Mouse (Mus musculus) adrenal gland, adult 2 months (tissue): Measurements from ENCODE around the gene Alkbh5. TPM values are rescaled to one million over a fixed set of nuclear protein-coding genes. Genes with fewer than 3 reads are reported as not detected.
"Not testable (repeated sequence)": the region's sequence is repeated elsewhere in the genome, so short reads cannot be mapped to it uniquely, and the experiment has no call there.

Source experiments
- DNase-seq: peaks from one replicate; pipeline ENCODE4 v3.0.0; 2021
- polyA plus RNA-seq: library from polyadenylated mRNA; depleted of rRNA; stranded (reverse); fragments of >200 nt; gene quantifications from 2 replicates; pipeline ENCODE4 v1.2.3, GENCODE M21; 2012; rRNA removed
- total RNA-seq, 2 experiments: library from RNA; stranded (reverse); gene quantifications; 2 replicates each; pipeline ENCODE4 v1.2.3; 2021

Alkbh5 gene
- total and polyA plus RNA-seq, 3 experiments: 39.3 to 98.1 (median 93.8) TPM

DNA sequence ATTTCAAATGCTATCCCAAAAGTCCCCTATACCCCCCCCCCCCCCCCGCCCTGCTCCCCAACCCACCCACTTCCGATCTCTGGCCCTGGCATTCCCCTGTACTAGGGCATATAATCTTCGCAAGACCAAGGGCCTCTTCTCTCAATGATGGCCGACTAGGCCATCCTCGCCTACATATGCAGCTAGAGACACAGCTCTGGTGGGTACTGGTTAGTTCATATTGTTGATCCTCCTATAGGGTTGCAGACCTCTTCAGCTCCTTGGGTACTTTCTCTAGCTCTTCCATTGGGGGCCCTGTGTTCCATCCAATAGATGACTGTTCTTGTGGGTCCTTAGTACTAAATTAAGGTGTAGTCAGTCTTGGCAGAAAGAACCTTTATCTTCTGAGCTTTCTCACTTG lies 7.0 kb downstream of the Alkbh5 start:
- DNase-seq: not testable (repeated sequence)

DNA sequence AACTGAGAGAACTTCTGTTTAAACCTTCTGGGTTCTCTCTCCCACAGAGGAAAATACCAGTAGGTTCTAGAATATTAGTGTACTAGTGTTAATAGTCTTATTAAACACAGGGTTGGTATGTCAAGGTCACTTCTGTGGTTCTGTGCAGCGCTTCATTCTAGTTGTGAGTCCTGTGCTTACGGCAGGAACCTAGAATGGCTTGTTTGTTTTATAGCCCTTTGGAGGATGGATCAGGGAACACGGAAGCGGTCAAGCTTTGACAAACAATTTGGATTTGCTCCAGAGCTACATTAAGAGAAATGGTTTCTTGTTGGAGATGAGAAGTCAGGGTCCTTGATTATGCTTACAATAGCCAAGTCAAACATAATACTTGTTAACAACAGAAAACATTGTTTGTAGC lies 9.3 kb downstream of the Alkbh5 start:
- DNase-seq: no peak

DNA sequence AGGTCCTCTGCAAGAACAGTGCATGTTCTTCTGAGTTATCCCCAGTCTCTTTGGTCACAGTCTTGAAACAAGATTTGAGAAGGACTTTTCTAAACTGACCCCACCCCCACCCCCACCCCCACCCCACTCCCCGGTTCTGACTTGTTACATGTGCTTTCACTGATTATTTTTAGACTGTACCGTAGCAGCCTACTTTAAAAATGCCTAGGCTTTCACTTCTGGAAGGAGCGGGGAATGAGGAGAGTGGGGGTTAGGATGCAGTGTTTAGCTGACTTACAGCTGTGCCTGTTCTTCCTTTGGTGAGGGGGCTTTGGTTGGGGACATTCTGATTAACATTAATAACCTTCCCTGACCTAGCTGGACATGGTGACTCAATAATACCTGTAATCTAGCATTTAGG lies 11.9 kb downstream of the Alkbh5 start:
- no peak for DNase-seq

GRCm38 (mm10) chr11:60553091-60553490 lies 16.9 kb downstream of the Alkbh5 start:
- DNase-seq: no peak

DNA sequence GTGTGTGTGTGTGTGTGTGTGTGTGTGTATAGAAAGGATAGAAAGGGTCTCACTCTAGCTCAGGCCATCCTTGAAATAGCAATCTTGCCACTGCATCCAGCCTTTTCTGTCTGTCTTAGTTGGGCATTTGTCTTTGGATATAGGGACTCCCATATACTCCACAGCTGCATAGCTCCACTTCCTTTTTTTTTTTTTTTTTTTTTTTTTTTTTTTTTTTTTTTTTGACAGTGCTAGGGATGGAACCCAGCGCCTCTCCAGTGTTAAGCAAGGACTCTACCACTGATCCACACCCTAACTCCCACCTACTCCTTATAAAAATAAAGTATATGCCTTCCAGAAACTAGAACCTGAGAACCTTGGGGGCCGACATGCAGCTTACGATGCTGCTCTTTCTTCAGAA lies 21.5 kb downstream of the Alkbh5 start:
- no peak for DNase-seq

DNA sequence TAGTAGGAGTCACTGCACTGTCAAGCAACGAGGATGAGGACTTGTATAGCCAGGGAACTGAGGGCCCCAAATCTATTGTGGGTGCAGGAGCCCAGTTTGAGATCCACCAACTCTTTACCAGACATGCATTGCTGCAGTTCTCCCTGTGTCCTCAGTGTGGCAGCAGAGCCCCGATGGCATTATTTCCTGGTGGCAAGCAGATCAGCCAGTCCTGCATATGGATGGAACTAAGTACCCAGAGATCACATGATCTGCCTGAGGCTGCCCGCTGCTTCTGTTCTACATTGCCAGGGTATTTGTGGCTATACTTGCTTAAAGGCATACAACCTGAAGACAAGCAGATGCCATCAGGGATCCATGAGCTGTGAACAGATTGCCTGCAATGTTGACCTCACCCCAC lies 23.2 kb downstream of the Alkbh5 start:
- DNase-seq: peak; percentile 59

GRCm38 (mm10) chr11:60574006-60574405 lies 37.8 kb downstream of the Alkbh5 start:
- DNase-seq: not testable (repeated sequence)

Other genes starting within 250 kb of the Alkbh5 start
- 10 to 100 TPM; 71.9 to 78.5 TPM for gene Tom1l2, start 183.5 kb upstream of the Alkbh5 start, total RNA-seq
- 159 and 181 TPM in 2 replicates for gene Tom1l2, start 183.5 kb upstream of the Alkbh5 start, polyA plus RNA-seq
- 1 to 10 TPM in 1 of 2 experiments, under 1 TPM in 1; 0.61 to 1.5 TPM for gene Drc3, start 183.1 kb upstream of the Alkbh5 start, total RNA-seq
- 0.90 and 1.0 TPM in 2 replicates for gene Drc3, start 183.1 kb upstream of the Alkbh5 start, polyA plus RNA-seq
- gene Gid4, start 119.2 kb upstream of the Alkbh5 start, total RNA-seq: 10 to 100 TPM; 45.9 to 53.9 TPM
- 52.7 and 56.1 TPM in 2 replicates for gene Gid4, start 119.2 kb upstream of the Alkbh5 start, polyA plus RNA-seq
- 10 to 100 TPM; 81.2 to 90.9 TPM for gene Atpaf2, start 117.9 kb upstream of the Alkbh5 start, total RNA-seq
- gene Atpaf2, start 117.9 kb upstream of the Alkbh5 start, polyA plus RNA-seq: 48.7 and 51.3 TPM in 2 replicates
- 10 to 100 TPM; 63.2 to 72.2 TPM for gene Drg2, start 81.8 kb upstream of the Alkbh5 start, total RNA-seq
- gene Drg2, start 81.8 kb upstream of the Alkbh5 start, polyA plus RNA-seq: 36.6 and 40.5 TPM in 2 replicates
- under 1 TPM; 0.14 to 0.20 TPM for gene Myo15, start 67.0 kb upstream of the Alkbh5 start, total RNA-seq
- 0.26 and 0.47 TPM in 2 replicates for gene Myo15, start 67.0 kb upstream of the Alkbh5 start, polyA plus RNA-seq
- 10 to 100 TPM; 19.5 to 26.5 TPM for gene Llgl1, start 163.3 kb downstream of the Alkbh5 start, total RNA-seq
- 59.4 and 62.5 TPM in 2 replicates for gene Llgl1, start 163.3 kb downstream of the Alkbh5 start, polyA plus RNA-seq
- 100 to 1,000 TPM; 149 to 186 TPM for gene Flii, start 190.9 kb downstream of the Alkbh5 start, total RNA-seq
- gene Flii, start 190.9 kb downstream of the Alkbh5 start, polyA plus RNA-seq: 271 and 327 TPM in 2 replicates
- 10 to 100 TPM; 26.0 to 41.6 TPM for gene Mief2, start 192.0 kb downstream of the Alkbh5 start, total RNA-seq
- 47.2 and 50.1 TPM in 2 replicates for gene Mief2, start 192.0 kb downstream of the Alkbh5 start, polyA plus RNA-seq
- gene Top3a, start 241.0 kb downstream of the Alkbh5 start, total RNA-seq: 10 to 100 TPM in 1 of 2 experiments, 1 to 10 TPM in 1; 6.7 to 10.7 TPM
- 5.8 and 6.1 TPM in 2 replicates for gene Top3a, start 241.0 kb downstream of the Alkbh5 start, polyA plus RNA-seq
- 10 to 100 TPM; 19.7 to 33.3 TPM for gene Smcr8, start 241.1 kb downstream of the Alkbh5 start, total RNA-seq
- gene Smcr8, start 241.1 kb downstream of the Alkbh5 start, polyA plus RNA-seq: 6.4 and 8.6 TPM in 2 replicates